Mouse (Mus musculus) small intestine, adult 2 months (tissue): ENCODE results near the gene Mef2c.

ENCODE experiments used
- CTCF ChIP-seq: fragments of 200-500 bp; IDR thresholded peaks from 2 replicates; pipeline ENCODE4 v1.5.1; 2012; ENCODE audit warnings: low read depth, mild to moderate bottlenecking, control low read depth, inconsistent platforms, low read length, moderate library complexity, mixed read lengths; ENCODE audit not compliant: insufficient replicate concordance, insufficient read length; ENCODE audit errors: extremely low read depth
- POLR2A ChIP-seq: fragments of 200-500 bp; IDR thresholded peaks from 2 replicates; pipeline ENCODE4 v1.6.1; 2012; ENCODE audit warnings: low read depth, mild to moderate bottlenecking, control low read depth, inconsistent platforms, low read length, moderate library complexity

DNA sequence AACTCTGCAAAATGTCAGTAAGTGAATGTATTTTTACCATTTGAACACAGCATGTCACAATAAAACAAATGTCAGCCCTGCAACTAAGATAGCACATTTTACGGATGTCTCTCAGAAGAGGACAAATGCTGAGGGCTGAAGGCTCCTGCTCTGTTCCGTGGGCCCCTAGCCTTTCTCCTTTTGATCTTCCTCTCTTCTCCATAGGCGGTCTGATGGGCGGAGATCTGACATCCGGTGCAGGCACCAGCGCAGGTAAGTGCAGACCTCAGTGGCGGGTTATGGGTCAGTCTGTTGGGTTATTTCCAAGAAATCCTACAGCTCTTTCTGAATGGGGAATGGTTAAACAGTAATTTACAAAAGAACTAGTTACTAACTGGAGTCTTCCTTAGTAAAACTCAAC is 131.4 kb downstream of the Mef2c start:
- TF ChIP-seq CTCF = no peak
- TF ChIP-seq POLR2A = no peak
